Comparison of ENCODE assay signal across 20 mouse cellular contexts in genomic region chr17:88006956-88007355, GRCm38 (mm10). TPM values are rescaled to one million over a fixed set of nuclear protein-coding genes. Genes with fewer than 3 reads are reported as not detected.
DNase-seq lines count a peak whose midpoint lies in the region; ATAC-seq lines count a peak whose summit lies in the region.
"Had no signal": no experiment of that assay in that cellular context is flagged by ENCODE, and none has a peak within 500 bp of the region (broad histone marks: within the 10 kb centered on the region; RNA-seq: fewer than 3 reads in every experiment).

No protein-coding gene starts in this region.

- H3K4me1 ChIP-seq in forebrain, embryonic 15.5 days: no peaks in the 10 kb centered on the region
- no peaks in the 10 kb centered on the region for H3K4me1 ChIP-seq in forebrain, embryonic 11.5 days (replicated peaks; ENCODE audit: control insufficient read depth, insufficient read depth, low read length)
- no peaks in the 10 kb centered on the region for H3K4me1 ChIP-seq in limb, embryonic 11.5 days (ENCODE audit: control insufficient read depth, insufficient read depth, low read length)
- no peaks in the 10 kb centered on the region for H3K4me1 ChIP-seq in limb, embryonic 10.5 days
- H3K4me1 ChIP-seq in limb, embryonic 13.5 days: no peaks in the 10 kb centered on the region
- H3K4me1 ChIP-seq: embryonic facial prominence, embryonic 13.5 days; heart, embryonic 13.5 days; intestine, embryonic 15.5 days had no signal

- 0 out of 2 replicates have a peak, but pooled peaks have one; percentile 35 for ATAC-seq in forebrain, embryonic 15.5 days (replicated peaks)
- ATAC-seq in forebrain, embryonic 11.5 days (replicated peaks; ENCODE audit: low FRiP score): no peak
- ATAC-seq in limb, embryonic 11.5 days (ENCODE audit: insufficient number of reproducible peaks, low FRiP score, low TSS enrichment, low read depth): peak; percentile 54; the same call in 1 of the 2 replicates
- ATAC-seq in activated CD4-positive, CD25-positive, alpha-beta regulatory T cell, adult 4 months: peak; percentile 21
- ATAC-seq in limb, embryonic 13.5 days (ENCODE audit: low FRiP score, low read depth): 0 out of 2 replicates have a peak, but pooled peaks have one; percentile 36
- ATAC-seq: forebrain, postnatal 0 days; hindbrain, postnatal 0 days; intestine, embryonic 15.5 days had no signal

- H3K36me3 ChIP-seq in forebrain, embryonic 15.5 days: peaks cover 63% of the 10 kb centered on the region
- peaks cover 3% of the 10 kb centered on the region; the same call in 1 of the 2 replicates for H3K36me3 ChIP-seq in forebrain, embryonic 11.5 days (ENCODE audit: control insufficient read depth, insufficient read depth, low read length)
- peaks cover 5% of the 10 kb centered on the region; the same call in 1 of the 2 replicates for H3K36me3 ChIP-seq in limb, embryonic 11.5 days (ENCODE audit: control insufficient read depth, insufficient read depth, low read length)
- H3K36me3 ChIP-seq in limb, embryonic 10.5 days: peaks cover 89% of the 10 kb centered on the region
- peaks cover 84% of the 10 kb centered on the region for H3K36me3 ChIP-seq in limb, embryonic 13.5 days

- no peaks in the 10 kb centered on the region for H3K9me3 ChIP-seq in forebrain, embryonic 15.5 days
- no peaks in the 10 kb centered on the region for H3K9me3 ChIP-seq in forebrain, embryonic 11.5 days (ENCODE audit: control insufficient read depth, low read length)
- no peaks in the 10 kb centered on the region for H3K9me3 ChIP-seq in limb, embryonic 11.5 days (ENCODE audit: control insufficient read depth, low read length)
- H3K9me3 ChIP-seq in limb, embryonic 10.5 days (replicated peaks): no peaks in the 10 kb centered on the region
- no peaks in the 10 kb centered on the region for H3K9me3 ChIP-seq in limb, embryonic 13.5 days
- H3K9me3 ChIP-seq: embryonic facial prominence, embryonic 13.5 days; heart, embryonic 13.5 days; intestine, embryonic 15.5 days had no signal

- H3K9ac ChIP-seq in forebrain, embryonic 15.5 days (replicated peaks): no peak overlapping the region
- no peak overlapping the region for H3K9ac ChIP-seq in forebrain, embryonic 11.5 days (ENCODE audit: low read length)
- H3K9ac ChIP-seq in limb, embryonic 11.5 days (ENCODE audit: low read length): no peak overlapping the region
- H3K9ac ChIP-seq in limb, embryonic 13.5 days: no peak overlapping the region
- H3K9ac ChIP-seq: embryonic facial prominence, embryonic 13.5 days; forebrain, postnatal 0 days; heart, embryonic 13.5 days; intestine, embryonic 15.5 days had no signal

- WGBS in forebrain, embryonic 15.5 days: 92% methylated on average over 8 of the region's 8 CpGs
- WGBS in forebrain, embryonic 11.5 days: 94% methylated on average over 8 of the region's 8 CpGs
- 61% methylated on average over 8 of the region's 8 CpGs for WGBS in limb, embryonic 11.5 days
- WGBS in limb, embryonic 10.5 days: 84% methylated on average over 8 of the region's 8 CpGs
- 55% methylated on average over 8 of the region's 8 CpGs for WGBS in limb, embryonic 13.5 days

- no peak overlapping the region for H3K4me3 ChIP-seq in forebrain, embryonic 15.5 days
- no peak overlapping the region for H3K4me3 ChIP-seq in forebrain, embryonic 11.5 days (ENCODE audit: low read depth, low read length)
- no peak overlapping the region for H3K4me3 ChIP-seq in limb, embryonic 11.5 days (ENCODE audit: low read depth, low read length)
- no peak overlapping the region for H3K4me3 ChIP-seq in limb, embryonic 10.5 days
- H3K4me3 ChIP-seq in limb, embryonic 13.5 days: no peak overlapping the region
- H3K4me3 ChIP-seq: embryonic facial prominence, embryonic 13.5 days; heart, embryonic 13.5 days; intestine, embryonic 15.5 days had no signal

- H3K27me3 ChIP-seq in forebrain, embryonic 15.5 days: no peaks in the 10 kb centered on the region
- no peaks in the 10 kb centered on the region for H3K27me3 ChIP-seq in forebrain, embryonic 11.5 days (ENCODE audit: control insufficient read depth, insufficient read depth, low read length)
- H3K27me3 ChIP-seq in limb, embryonic 11.5 days (ENCODE audit: control insufficient read depth, insufficient read depth, low read length): no peaks in the 10 kb centered on the region
- H3K27me3 ChIP-seq in limb, embryonic 10.5 days (ENCODE audit: low read depth, poor library complexity, severe bottlenecking): no peaks in the 10 kb centered on the region
- no peaks in the 10 kb centered on the region for H3K27me3 ChIP-seq in limb, embryonic 13.5 days
- H3K27me3 ChIP-seq: embryonic facial prominence, embryonic 13.5 days; heart, embryonic 13.5 days; intestine, embryonic 15.5 days had no signal

- no peak overlapping the region for H3K27ac ChIP-seq in forebrain, embryonic 15.5 days (replicated peaks)
- no peak overlapping the region for H3K27ac ChIP-seq in forebrain, embryonic 11.5 days (ENCODE audit: low read depth, low read length)
- H3K27ac ChIP-seq in limb, embryonic 11.5 days (replicated peaks; ENCODE audit: low read depth, low read length): no peak overlapping the region
- H3K27ac ChIP-seq in limb, embryonic 10.5 days: no peak overlapping the region
- peak overlapping the region; percentile 28; the same call in 1 of the 2 replicates for H3K27ac ChIP-seq in limb, embryonic 13.5 days
- H3K27ac ChIP-seq: embryonic facial prominence, embryonic 13.5 days; heart, embryonic 13.5 days; hindbrain, postnatal 0 days; intestine, embryonic 15.5 days had no signal

- H3K4me2 ChIP-seq in forebrain, embryonic 15.5 days (replicated peaks): no peak overlapping the region
- no peak overlapping the region for H3K4me2 ChIP-seq in forebrain, embryonic 11.5 days (ENCODE audit: low read depth, low read length, severe bottlenecking)
- H3K4me2 ChIP-seq in limb, embryonic 11.5 days (ENCODE audit: low read depth, severe bottlenecking): no peak overlapping the region
- no peak overlapping the region for H3K4me2 ChIP-seq in limb, embryonic 13.5 days (replicated peaks)
- H3K4me2 ChIP-seq: embryonic facial prominence, embryonic 13.5 days; heart, embryonic 13.5 days; intestine, embryonic 15.5 days had no signal

- no peak for DNase-seq in forebrain, embryonic 11.5 days (ENCODE audit: low spot score)
- no peak for DNase-seq in limb, embryonic 11.5 days (ENCODE audit: low spot score)
- no peak for DNase-seq in limb, embryonic 10.5 days (ENCODE audit: low spot score)
- DNase-seq in kidney, postnatal 25 days: no peak
- DNase-seq: adrenal gland, adult 8-10 months; adrenal gland, postnatal 36 days; cerebellum, adult 11 months; cerebellum, adult 8-10 months; cerebellum, postnatal 14 days; embryo, embryonic 11 days; forebrain, postnatal 0 days; gastrocnemius, postnatal 14 days; heart, postnatal 36 days had no signal

RNA-seq across cellular contexts. Expression of gene Msh6, which starts 32.1 kb away (rescaled TPM):
- polyA plus RNA-seq in forebrain, embryonic 15.5 days (2015; fragmentation: Nextera tagmentation; extraction: Ambion mirVana): 42.7 and 43.0 TPM in 2 replicates
- polyA plus RNA-seq in forebrain, embryonic 11.5 days (2014; fragmentation: Nextera tagmentation; extraction: Ambion mirVana): 104 and 107 TPM in 2 replicates
- 95.7 and 105 TPM in 2 replicates for polyA plus RNA-seq in limb, embryonic 11.5 days (2014; fragmentation: Nextera tagmentation; extraction: Ambion mirVana)
- polyA plus RNA-seq in limb, embryonic 10.5 days (2016; fragmentation: Nextera tagmentation; extraction: Ambion mirVana): 93.6 and 104 TPM in 2 replicates
- 10 to 100 TPM; 14.2 to 14.9 TPM for polyA plus RNA-seq in activated CD4-positive, CD25-positive, alpha-beta regulatory T cell, adult 4 months (2017; shearing (Covaris generic))
- 58.5 and 62.8 TPM in 2 replicates for polyA plus RNA-seq in limb, embryonic 13.5 days (2015; fragmentation: Nextera tagmentation; extraction: Ambion mirVana)

RNA-seq across cellular contexts. Expression of gene Fbxo11, which starts 58.1 kb away (rescaled TPM):
- 35.8 and 35.9 TPM in 2 replicates for polyA plus RNA-seq in forebrain, embryonic 15.5 days (2015; fragmentation: Nextera tagmentation; extraction: Ambion mirVana)
- 40.0 and 41.1 TPM in 2 replicates for polyA plus RNA-seq in forebrain, embryonic 11.5 days (2014; fragmentation: Nextera tagmentation; extraction: Ambion mirVana)
- polyA plus RNA-seq in limb, embryonic 11.5 days (2014; fragmentation: Nextera tagmentation; extraction: Ambion mirVana): 32.2 and 33.6 TPM in 2 replicates
- 15.5 and 18.0 TPM in 2 replicates for polyA plus RNA-seq in limb, embryonic 10.5 days (2016; fragmentation: Nextera tagmentation; extraction: Ambion mirVana)
- polyA plus RNA-seq in activated CD4-positive, CD25-positive, alpha-beta regulatory T cell, adult 4 months (2017; shearing (Covaris generic)): 10 to 100 TPM; 15.5 to 24.3 TPM
- polyA plus RNA-seq in limb, embryonic 13.5 days (2015; fragmentation: Nextera tagmentation; extraction: Ambion mirVana): 20.3 and 21.1 TPM in 2 replicates
